Mouse (Mus musculus) liver, adult 2 months (tissue): Measurements from ENCODE around the gene Antxr2.

Experiments
- CTCF ChIP-seq: fragments of 200-500 bp; IDR thresholded peaks from 2 replicates; pipeline ENCODE4 v1.5.1; 2011; ENCODE audit warnings: low read depth, low read length, control low read depth
- POLR2A ChIP-seq: fragments of 200-500 bp; IDR thresholded peaks from 2 replicates; pipeline ENCODE4 v1.6.1; 2011; ENCODE audit warnings: low read length, control low read depth; ENCODE audit not compliant: insufficient read depth; ENCODE audit errors: extremely low read depth

DNA sequence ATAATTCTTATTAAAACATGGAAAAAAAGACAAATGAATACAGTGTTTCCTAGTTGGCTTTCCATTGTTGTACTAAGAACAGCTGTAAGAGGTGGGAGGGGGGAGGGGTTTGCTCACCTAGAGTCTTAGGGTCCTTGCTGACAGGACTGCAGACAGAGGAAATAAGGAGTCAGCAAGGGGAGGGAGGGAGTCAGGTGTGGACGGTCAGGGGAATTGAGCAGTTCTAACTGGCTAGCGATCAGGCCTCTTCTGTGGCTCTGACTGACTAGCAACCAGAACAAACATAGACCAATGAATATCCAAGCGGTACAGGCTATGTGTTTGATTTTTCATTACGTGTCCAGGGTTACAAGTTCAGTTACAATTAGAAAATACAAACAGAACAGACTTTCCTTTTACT, 35.0 kb downstream of the Antxr2 start:
- TF ChIP-seq CTCF = no peak
- TF ChIP-seq POLR2A = no peak
